Mouse (Mus musculus) embryonic facial prominence, embryonic 13.5 days (tissue): ENCODE results near the gene Msln. TPM values are rescaled to one million over a fixed set of nuclear protein-coding genes. Genes with fewer than 3 reads are reported as not detected.
A peak's percentile ranks its signal among the peaks of the same experiment; 100 is the strongest.

Experiments used
- ATAC-seq: fragments of 200-750 bp; cut with Nextera tagmentation; 2 replicates; pipeline ENCODE4 v1.8.0; 2017; ENCODE audit warnings: low read depth; ENCODE audit not compliant: insufficient number of reproducible peaks, insufficient read depth, low FRiP score, low TSS enrichment
- H3K27ac ChIP-seq: fragments of 300-500 bp; sonication (generic); 2 replicates; pipeline ENCODE4 v1.5.1; 2015; ENCODE audit warnings: moderate library complexity, mild to moderate bottlenecking, inconsistent platforms
- H3K27me3 ChIP-seq: fragments of 300-500 bp; sonication (generic); 2 replicates; pipeline ENCODE4 v1.6.1; 2015; ENCODE audit warnings: mild to moderate bottlenecking, inconsistent platforms
- H3K36me3 ChIP-seq: fragments of 300-500 bp; sonication (generic); 2 replicates; pipeline ENCODE4 v1.6.1; 2015; ENCODE audit warnings: mild to moderate bottlenecking, inconsistent platforms
- H3K4me1 ChIP-seq: fragments of 300-500 bp; sonication (generic); 2 replicates; pipeline ENCODE4 v1.6.1; 2015; ENCODE audit warnings: inconsistent platforms
- H3K4me2 ChIP-seq: fragments of 300-500 bp; sonication (generic); 2 replicates; pipeline ENCODE4 v1.6.1; 2015; ENCODE audit warnings: moderate library complexity, mild to moderate bottlenecking, inconsistent platforms
- H3K4me3 ChIP-seq: fragments of 300-500 bp; sonication (generic); 2 replicates; pipeline ENCODE4 v1.5.1; 2015; ENCODE audit warnings: mild to moderate bottlenecking, inconsistent platforms
- H3K9ac ChIP-seq: fragments of 300-500 bp; sonication (generic); 2 replicates; pipeline ENCODE4 v1.6.1; 2015; ENCODE audit warnings: mild to moderate bottlenecking, inconsistent platforms
- H3K9me3 ChIP-seq: fragments of 300-500 bp; sonication (generic); 2 replicates; pipeline ENCODE4 v1.6.1; 2016; ENCODE audit warnings: inconsistent platforms
- WGBS: fragments of 180-500 bp; shearing (Covaris S2); methylation state at CpG from one replicate; pipeline ENCODE4 v1.1.7; 2015; ENCODE audit warnings: mixed read lengths; 5-methylcytosine and 5-hydroxymethylcytosine counted together
- polyA plus RNA-seq: library from polyadenylated mRNA; unstranded; fragments of >200 nt; fragmentation: Nextera tagmentation; extraction: Ambion mirVana; gene quantifications from 2 replicates; pipeline ENCODE4 v1.2.1, GENCODE M21; 2015

Msln gene
- polyA plus RNA-seq, 1 experiment from 2014 or later, result 0.42 TPM

GRCm38 (mm10) chr17:25723470-25723869 lies 30.7 kb downstream of the Msln start:
- H3K36me3 ChIP-seq, result peaks cover 63% of the 10 kb centered on the region
- peak overlapping the region; percentile 22; the same call in 1 of the 2 replicates for H3K9ac ChIP-seq

GRCm38 (mm10) chr17:25721476-25721875 lies 32.7 kb downstream of the Msln start:
- Histone ChIP-seq H3K36me3 (peaks cover 63% of the 10 kb centered on the region), H3K4me2 (no peak overlapping the region), H3K27ac (no peak overlapping the region), H3K4me1 (peaks cover 23% of the 10 kb centered on the region), H3K4me3 (no peak overlapping the region), H3K9ac (0 out of 2 replicates have a peak overlapping the region, but pooled peaks have one; percentile 6), H3K27me3 (peaks cover 19% of the 10 kb centered on the region), H3K9me3 (no peaks in the 10 kb centered on the region)
- no peak for ATAC-seq
- 93% methylated on average over 5 of the region's 5 CpGs for WGBS

More at GRCm38 (mm10) chr17:25723470-25723869, 30.7 kb downstream of the Msln start:
- peaks cover 18% of the 10 kb centered on the region for H3K4me1 ChIP-seq
- no peak for ATAC-seq
- no peak overlapping the region for H3K4me2 ChIP-seq
- H3K27ac ChIP-seq, result no peak overlapping the region
- H3K9me3 ChIP-seq, result no peaks in the 10 kb centered on the region
- 96% methylated on average over 19 of the region's 19 CpGs for WGBS
- no peaks in the 10 kb centered on the region for H3K27me3 ChIP-seq
- H3K4me3 ChIP-seq, result no peak overlapping the region

GRCm38 (mm10) chr17:25717691-25718090 lies 36.5 kb downstream of the Msln start:
- peaks cover 20% of the 10 kb centered on the region for H3K4me1 ChIP-seq
- 10% methylated on average over 6 of the region's 6 CpGs for WGBS
- H3K4me2 ChIP-seq, result peak overlapping the region; percentile 78
- no peak for ATAC-seq
- H3K27me3 ChIP-seq, result peaks cover 36% of the 10 kb centered on the region
- peak overlapping the region; percentile 69 for H3K9ac ChIP-seq
- H3K9me3 ChIP-seq, result no peaks in the 10 kb centered on the region
- peak overlapping the region; percentile 45 for H3K4me3 ChIP-seq
- H3K27ac ChIP-seq, result no peak overlapping the region
- peaks cover 40% of the 10 kb centered on the region for H3K36me3 ChIP-seq

GRCm38 (mm10) chr17:25716711-25717637 lies 37.2 kb downstream of the Msln start, which contains the start of gene Gng13:
Gene Gng13 (plus strand): TSS chr17:25717171.
- Histone ChIP-seq H3K4me2 (peak within 1 kb of the TSS; percentile 78), H3K4me3 (peak within 1 kb of the TSS; percentile 45), H3K27ac (no peak within 1 kb of the TSS), H3K4me1 (peaks cover 20% of the 10 kb centered on the region), H3K9ac (peak within 1 kb of the TSS; percentile 69), H3K9me3 (no peaks in the 10 kb centered on the region), H3K36me3 (peaks cover 33% of the 10 kb centered on the region), H3K27me3 (peaks cover 36% of the 10 kb centered on the region)
- ATAC-seq, result no peak
- WGBS, result 1% methylated on average over 45 of the region's 45 CpGs

GRCm38 (mm10) chr17:25716130-25716529 lies 38.0 kb downstream of the Msln start:
- no peaks in the 10 kb centered on the region for H3K9me3 ChIP-seq
- H3K4me3 ChIP-seq, result no peak overlapping the region
- H3K27ac ChIP-seq, result no peak overlapping the region
- no peak for ATAC-seq
- no peak overlapping the region for H3K9ac ChIP-seq
- peaks cover 36% of the 10 kb centered on the region for H3K27me3 ChIP-seq
- peaks cover 25% of the 10 kb centered on the region for H3K36me3 ChIP-seq
- no peak overlapping the region for H3K4me2 ChIP-seq
- WGBS, result 3% methylated on average over 6 of the region's 6 CpGs
- H3K4me1 ChIP-seq, result peaks cover 20% of the 10 kb centered on the region

GRCm38 (mm10) chr17:25715627-25716026 lies 38.6 kb downstream of the Msln start:
- WGBS, result 46% methylated on average over 3 of the region's 3 CpGs
- Histone ChIP-seq H3K27me3 (peaks cover 36% of the 10 kb centered on the region), H3K4me2 (no peak overlapping the region), H3K9me3 (no peaks in the 10 kb centered on the region), H3K27ac (no peak overlapping the region), H3K4me1 (peaks cover 20% of the 10 kb centered on the region), H3K4me3 (no peak overlapping the region), H3K9ac (no peak overlapping the region), H3K36me3 (peaks cover 20% of the 10 kb centered on the region)
- ATAC-seq, result no peak

GRCm38 (mm10) chr17:25711136-25711535 lies 43.0 kb downstream of the Msln start:
- H3K27ac ChIP-seq, result no peak overlapping the region
- ATAC-seq, result no peak
- no peaks in the 10 kb centered on the region for H3K9me3 ChIP-seq
- H3K36me3 ChIP-seq, result no peaks in the 10 kb centered on the region
- no peak overlapping the region for H3K4me2 ChIP-seq
- H3K4me3 ChIP-seq, result no peak overlapping the region
- H3K9ac ChIP-seq, result no peak overlapping the region
- peaks cover 1% of the 10 kb centered on the region; the same call in 1 of the 2 replicates for H3K4me1 ChIP-seq
- peaks cover 13% of the 10 kb centered on the region for H3K27me3 ChIP-seq
- 82% methylated on average over 4 of the region's 4 CpGs for WGBS

- H3K9me3 ChIP-seq, result no peaks in the 10 kb centered on the region
- ATAC-seq, result no peak
- H3K4me3 ChIP-seq, result no peak overlapping the region
- H3K4me2 ChIP-seq, result no peak overlapping the region
- WGBS, result 88% methylated on average over 2 of the region's 2 CpGs
- no peaks in the 10 kb centered on the region for H3K36me3 ChIP-seq
- no peak overlapping the region for H3K9ac ChIP-seq
- H3K27ac ChIP-seq, result no peak overlapping the region
- no peaks in the 10 kb centered on the region for H3K4me1 ChIP-seq
- H3K27me3 ChIP-seq, result peaks cover 2% of the 10 kb centered on the region
Measured at GRCm38 (mm10) chr17:25709994-25710393, 44.2 kb downstream of the Msln start.

GRCm38 (mm10) chr17:25700863-25701496 lies 53.2 kb downstream of the Msln start:
- no peak overlapping the region for H3K27ac ChIP-seq
- H3K9ac ChIP-seq, result no peak overlapping the region
- H3K4me2 ChIP-seq, result no peak overlapping the region
- 57% methylated on average over 9 of the region's 9 CpGs for WGBS
- peaks cover 8% of the 10 kb centered on the region for H3K4me1 ChIP-seq
- no peak for ATAC-seq
- no peak overlapping the region for H3K4me3 ChIP-seq
- H3K36me3 ChIP-seq, result no peaks in the 10 kb centered on the region
- H3K27me3 ChIP-seq, result no peaks in the 10 kb centered on the region
- no peaks in the 10 kb centered on the region for H3K9me3 ChIP-seq
